Mouse (Mus musculus) neural tube, embryonic 15.5 days (tissue): Measurements from ENCODE around the gene Tnfsf13. TPM values are rescaled to one million over a fixed set of nuclear protein-coding genes. Genes with fewer than 3 reads are reported as not detected.

Experiments
- ATAC-seq: fragments of 200-750 bp; cut with Nextera tagmentation; 2 replicates; pipeline ENCODE4 v1.8.0; 2017; ENCODE audit warnings: mild to moderate bottlenecking, moderate TSS enrichment, moderate library complexity; ENCODE audit not compliant: low FRiP score
- H3K27ac ChIP-seq: fragments of 300-500 bp; sonication (generic); replicated peaks from 2 replicates; pipeline ENCODE4 v1.5.1; 2015; ENCODE audit warnings: mild to moderate bottlenecking, inconsistent platforms
- H3K27me3 ChIP-seq: fragments of 300-500 bp; sonication (generic); replicated peaks from 2 replicates; pipeline ENCODE4 v1.6.1; 2015; ENCODE audit warnings: inconsistent platforms
- H3K36me3 ChIP-seq: fragments of 300-500 bp; sonication (generic); 2 replicates; pipeline ENCODE4 v1.6.1; 2015; ENCODE audit warnings: inconsistent platforms
- H3K4me1 ChIP-seq: fragments of 300-500 bp; sonication (generic); 2 replicates; pipeline ENCODE4 v1.6.1; 2015; ENCODE audit warnings: inconsistent platforms
- H3K4me2 ChIP-seq: fragments of 300-500 bp; sonication (generic); 2 replicates; pipeline ENCODE4 v1.6.1; 2015; ENCODE audit warnings: inconsistent platforms, mild to moderate bottlenecking, moderate library complexity
- H3K4me3 ChIP-seq: fragments of 300-500 bp; sonication (generic); replicated peaks from 2 replicates; pipeline ENCODE4 v1.5.1; 2015; ENCODE audit warnings: mild to moderate bottlenecking, inconsistent platforms
- H3K9ac ChIP-seq: fragments of 300-500 bp; sonication (generic); replicated peaks from 2 replicates; pipeline ENCODE4 v1.6.1; 2015; ENCODE audit warnings: mild to moderate bottlenecking, inconsistent platforms
- H3K9me3 ChIP-seq: fragments of 300-500 bp; sonication (generic); replicated peaks from 2 replicates; pipeline ENCODE4 v1.6.1; 2016; ENCODE audit warnings: inconsistent platforms
- WGBS: fragments of 180-500 bp; shearing (Covaris S2); methylation state at CpG from one replicate; pipeline ENCODE4 v1.1.7; 2015; ENCODE audit warnings: mixed read lengths; 5-methylcytosine and 5-hydroxymethylcytosine counted together
- polyA plus RNA-seq: library from polyadenylated mRNA; unstranded; fragments of >200 nt; fragmentation: Nextera tagmentation; extraction: Ambion mirVana; gene quantifications from 2 replicates; pipeline ENCODE4 v1.2.1, GENCODE M21; 2015

Tnfsf13 gene
- polyA plus RNA-seq, 1 experiment from 2014 or later = 0.19 TPM

- Histone ChIP-seq H3K36me3 (no peaks in the 10 kb centered on the region), H3K9ac (no peak overlapping the region), H3K9me3 (no peaks in the 10 kb centered on the region), H3K27ac (peak overlapping the region; percentile 67; the same call in 1 of the 2 replicates), H3K4me3 (no peak overlapping the region), H3K4me1 (peaks cover 36% of the 10 kb centered on the region), H3K27me3 (no peaks in the 10 kb centered on the region; the same call in 1 of the 2 replicates), H3K4me2 (no peak overlapping the region; the same call in 1 of the 2 replicates)
- ATAC-seq = no peak
- 26% methylated on average over 4 of the region's 4 CpGs for WGBS
These were observed 793 bp upstream of the Tnfsf13 start for GRCm38 (mm10) chr11:69686377-69686776.

DNA sequence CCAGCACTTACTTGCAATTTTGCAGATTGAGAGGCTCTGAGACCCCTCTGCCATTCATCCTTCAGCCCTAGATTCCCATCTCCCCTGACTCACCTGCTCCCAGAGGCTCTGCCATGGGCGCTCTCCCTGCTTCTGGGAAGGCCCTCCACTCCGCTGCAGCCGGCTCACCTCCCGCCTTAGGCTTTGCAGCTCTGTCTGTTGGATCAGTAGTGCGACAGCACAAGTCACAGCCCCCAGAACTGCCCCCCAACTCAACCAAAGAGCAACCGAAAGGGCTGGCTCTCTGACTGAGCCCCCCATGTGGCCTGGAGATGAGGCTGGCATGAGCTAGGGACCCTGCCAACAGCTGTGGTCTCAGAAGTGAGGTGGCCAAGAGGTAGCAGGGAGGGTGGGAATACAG, 648 bp downstream of the Tnfsf13 start:
- Histone ChIP-seq H3K4me3 (no peak overlapping the region), H3K27ac (no peak overlapping the region), H3K9ac (no peak overlapping the region), H3K36me3 (0 out of 2 replicates have a peak, but pooled peaks cover 4% of the 10 kb centered on the region), H3K4me1 (peaks cover 49% of the 10 kb centered on the region), H3K4me2 (no peak overlapping the region), H3K9me3 (no peaks in the 10 kb centered on the region), H3K27me3 (no peaks in the 10 kb centered on the region; the same call in 1 of the 2 replicates)
- no peak for ATAC-seq
- 75% methylated on average over 6 of the region's 6 CpGs for WGBS

DNA sequence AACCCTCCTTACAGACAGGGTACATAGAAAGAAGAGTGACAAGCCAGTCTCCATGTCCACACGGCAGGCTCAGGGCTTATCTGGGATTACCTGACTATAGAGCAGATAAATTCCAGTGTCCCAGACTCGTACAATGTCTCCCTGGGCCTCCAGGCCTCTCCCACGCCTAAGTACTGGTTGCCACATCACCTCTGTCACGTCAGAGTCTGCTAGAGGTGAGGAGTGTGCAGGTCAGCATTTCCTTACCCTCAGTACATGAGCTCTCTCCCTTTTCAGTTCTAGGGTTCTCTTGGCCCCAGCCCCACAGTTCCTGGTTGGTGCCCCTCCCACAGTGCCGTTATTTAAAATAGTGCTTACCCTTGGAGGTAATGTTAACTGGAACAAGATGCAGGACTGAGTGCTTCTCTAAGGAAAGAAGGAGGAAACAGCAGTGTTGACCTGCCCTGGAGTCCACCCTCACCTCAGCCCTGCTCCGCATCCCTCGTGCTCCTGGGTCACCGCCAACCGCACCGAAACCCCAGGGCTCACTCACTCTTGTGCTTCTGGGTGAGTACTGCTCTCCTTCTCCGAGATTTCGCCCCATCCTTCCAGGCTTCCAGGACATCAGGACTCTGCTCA, 1.3 kb downstream of the Tnfsf13 start:
- Histone ChIP-seq H3K4me1 (peaks cover 55% of the 10 kb centered on the region), H3K9ac (no peak overlapping the region), H3K4me3 (no peak overlapping the region), H3K36me3 (peaks cover 9% of the 10 kb centered on the region), H3K4me2 (no peak overlapping the region), H3K27ac (no peak overlapping the region), H3K9me3 (no peaks in the 10 kb centered on the region), H3K27me3 (no peaks in the 10 kb centered on the region; the same call in 1 of the 2 replicates)
- no peak for ATAC-seq
- WGBS = 88% methylated on average over 12 of the region's 12 CpGs

DNA sequence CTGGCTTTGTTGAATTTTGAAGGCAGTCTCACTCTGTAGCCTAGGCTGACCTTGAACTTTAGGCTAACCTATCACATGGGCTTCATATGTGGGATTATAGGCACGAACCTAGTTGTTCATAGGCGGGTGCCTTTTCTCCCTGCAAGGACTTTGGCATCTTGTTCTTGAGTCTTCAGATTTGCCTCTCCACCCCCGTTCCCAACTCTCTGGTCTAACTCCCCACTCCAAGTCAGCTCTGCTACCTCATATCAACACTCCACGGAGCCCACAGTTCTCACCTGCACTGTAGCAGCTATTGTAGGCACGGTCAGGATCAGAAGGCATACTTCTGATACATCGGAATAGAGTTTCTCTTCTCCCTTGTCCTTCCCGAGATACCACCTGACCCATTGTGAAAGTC, 2.0 kb downstream of the Tnfsf13 start:
- peaks cover 62% of the 10 kb centered on the region for H3K4me1 ChIP-seq
- peak overlapping the region; percentile 95 for H3K27ac ChIP-seq
- H3K4me3 ChIP-seq = no peak overlapping the region
- ATAC-seq = no peak
- no peaks in the 10 kb centered on the region; the same call in 1 of the 2 replicates for H3K27me3 ChIP-seq
- H3K4me2 ChIP-seq = peak overlapping the region; percentile 93
- H3K36me3 ChIP-seq = peaks cover 15% of the 10 kb centered on the region
- WGBS = 81% methylated on average over 7 of the region's 7 CpGs
- 0 out of 2 replicates have a peak overlapping the region, but pooled peaks have one; percentile 59 for H3K9ac ChIP-seq
- no peaks in the 10 kb centered on the region for H3K9me3 ChIP-seq

DNA sequence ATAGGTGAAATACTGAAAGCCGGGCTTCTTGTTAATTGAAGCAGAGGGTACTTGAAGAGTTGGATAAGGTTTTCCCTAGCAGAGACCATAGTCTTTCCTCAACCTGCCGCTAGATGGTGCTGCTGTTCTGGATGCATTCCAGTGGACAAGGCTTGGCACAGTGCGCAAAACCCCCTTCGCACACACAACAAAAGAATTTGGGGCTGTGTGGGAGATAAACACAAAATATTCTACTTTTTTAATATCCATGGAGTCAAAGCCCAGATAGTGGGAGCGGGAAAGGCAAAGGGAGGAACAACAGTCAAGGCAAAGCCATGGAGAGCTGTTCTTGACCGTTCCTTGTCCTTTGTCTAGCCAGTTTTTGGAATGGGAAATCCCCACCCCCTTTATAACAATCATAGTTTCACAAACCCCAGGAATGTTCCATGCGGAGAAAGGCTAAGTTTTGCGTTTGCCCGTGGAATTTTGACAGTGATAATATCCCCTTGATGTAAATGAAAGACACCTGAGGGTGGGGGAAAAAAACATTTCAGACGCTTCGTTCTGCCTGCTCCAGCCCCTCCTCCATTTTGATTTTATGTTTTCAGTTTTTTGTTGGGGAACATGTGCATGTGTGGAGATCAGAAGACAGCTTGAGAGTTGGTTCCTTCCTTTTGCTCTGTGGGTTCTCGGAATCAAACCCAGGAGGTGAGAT, 2.6 kb downstream of the Tnfsf13 start:
- H3K36me3 ChIP-seq = peaks cover 20% of the 10 kb centered on the region
- no peaks in the 10 kb centered on the region for H3K9me3 ChIP-seq
- no peaks in the 10 kb centered on the region; the same call in 1 of the 2 replicates for H3K27me3 ChIP-seq
- peak overlapping the region; percentile 93 for H3K4me2 ChIP-seq
- peak overlapping the region; percentile 73 for H3K4me3 ChIP-seq
- peak overlapping the region; percentile 59 for H3K9ac ChIP-seq
- H3K27ac ChIP-seq = peak overlapping the region; percentile 95
- whole genome bisulfite sequencing = 14% methylated on average over 12 of the region's 12 CpGs
- peak; percentile 62 for ATAC-seq
- H3K4me1 ChIP-seq = peaks cover 63% of the 10 kb centered on the region

DNA sequence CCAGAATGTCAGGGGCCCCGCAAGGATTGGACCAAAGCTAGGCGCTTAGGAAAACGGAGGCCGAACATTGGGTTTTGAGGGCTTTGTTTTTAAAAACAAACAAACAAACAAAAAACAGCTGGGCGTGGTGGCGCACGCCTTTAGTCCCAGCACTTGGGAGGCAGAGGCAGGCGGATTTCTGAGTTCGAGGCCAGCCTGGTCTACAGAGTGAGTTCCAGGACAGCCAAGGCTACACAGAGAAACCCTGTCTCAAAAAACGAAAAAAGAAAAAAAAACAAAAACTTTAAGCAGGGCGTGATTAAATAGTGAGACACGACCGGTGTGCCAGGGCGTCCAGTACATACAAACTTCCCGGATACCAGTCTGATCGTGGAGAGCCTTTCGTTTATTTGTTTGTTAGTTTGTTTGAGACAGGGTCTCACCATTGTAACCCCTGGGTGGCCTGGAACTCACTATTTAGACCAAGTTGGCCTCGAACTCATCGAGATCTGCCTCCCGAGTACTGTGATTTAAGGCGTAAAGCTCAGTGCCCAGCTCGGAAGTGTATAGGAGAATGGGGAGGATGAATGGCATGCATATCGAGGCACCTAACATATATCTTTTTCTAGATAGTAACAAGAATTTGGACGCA, 3.3 kb downstream of the Tnfsf13 start:
- peaks cover 63% of the 10 kb centered on the region for H3K4me1 ChIP-seq

GRCm38 (mm10) chr11:69681314-69682208, 4.0 kb downstream of the Tnfsf13 start, which contains the start of gene Senp3:
Senp3 (minus strand) TSS chr11:69682084.
- peak within 1 kb of the TSS; percentile 73 for H3K4me3 ChIP-seq
- peak within 1 kb of the TSS; percentile 95 for H3K27ac ChIP-seq
- no peaks in the 10 kb centered on the region; the same call in 1 of the 2 replicates for H3K27me3 ChIP-seq
- H3K9me3 ChIP-seq = no peaks in the 10 kb centered on the region
- H3K36me3 ChIP-seq = peaks cover 32% of the 10 kb centered on the region
- H3K4me2 ChIP-seq = peak within 1 kb of the TSS; percentile 93
- peaks cover 58% of the 10 kb centered on the region for H3K4me1 ChIP-seq
- under 1% methylated on average over 78 of the region's 80 CpGs for WGBS
- ATAC-seq = peak; percentile 96
- peak within 1 kb of the TSS; percentile 59 for H3K9ac ChIP-seq

More for the DNA sequence above, 3.3 kb downstream of the Tnfsf13 start:
- Histone ChIP-seq H3K4me3 (peak overlapping the region; percentile 73), H3K9me3 (no peaks in the 10 kb centered on the region), H3K27ac (peak overlapping the region; percentile 95), H3K4me2 (peak overlapping the region; percentile 93), H3K27me3 (no peaks in the 10 kb centered on the region; the same call in 1 of the 2 replicates), H3K9ac (peak overlapping the region; percentile 59), H3K36me3 (peaks cover 25% of the 10 kb centered on the region)
- WGBS = 26% methylated on average over 24 of the region's 24 CpGs
- ATAC-seq = 0 out of 2 replicates have a peak, but pooled peaks have one; percentile 1

- peak overlapping the region; percentile 73 for H3K4me3 ChIP-seq
- H3K36me3 ChIP-seq = peaks cover 45% of the 10 kb centered on the region
- WGBS = 92% methylated on average over 30 of the region's 30 CpGs
These were observed 5.3 kb downstream of the Tnfsf13 start for GRCm38 (mm10) chr11:69680136-69680855.

GRCm38 (mm10) chr11:69679144-69679543, 6.4 kb downstream of the Tnfsf13 start:
- H3K36me3 ChIP-seq = peaks cover 56% of the 10 kb centered on the region
- H3K27ac ChIP-seq = no peak overlapping the region
- H3K4me1 ChIP-seq = peaks cover 47% of the 10 kb centered on the region
- H3K27me3 ChIP-seq = no peaks in the 10 kb centered on the region
- no peak overlapping the region for H3K9ac ChIP-seq
- no peak overlapping the region; the same call in 1 of the 2 replicates for H3K4me2 ChIP-seq
- ATAC-seq = no peak
- whole genome bisulfite sequencing = 100% methylated on average over 1 of the region's 2 CpGs
- H3K4me3 ChIP-seq = no peak overlapping the region
- no peaks in the 10 kb centered on the region for H3K9me3 ChIP-seq

More at GRCm38 (mm10) chr11:69680136-69680855, 5.3 kb downstream of the Tnfsf13 start:
- no peak for ATAC-seq
- Histone ChIP-seq H3K4me2 (peak overlapping the region; percentile 93), H3K27me3 (no peaks in the 10 kb centered on the region; the same call in 1 of the 2 replicates), H3K9me3 (no peaks in the 10 kb centered on the region), H3K9ac (peak overlapping the region; percentile 59; the same call in 1 of the 2 replicates), H3K4me1 (peaks cover 47% of the 10 kb centered on the region), H3K27ac (no peak overlapping the region)

DNA sequence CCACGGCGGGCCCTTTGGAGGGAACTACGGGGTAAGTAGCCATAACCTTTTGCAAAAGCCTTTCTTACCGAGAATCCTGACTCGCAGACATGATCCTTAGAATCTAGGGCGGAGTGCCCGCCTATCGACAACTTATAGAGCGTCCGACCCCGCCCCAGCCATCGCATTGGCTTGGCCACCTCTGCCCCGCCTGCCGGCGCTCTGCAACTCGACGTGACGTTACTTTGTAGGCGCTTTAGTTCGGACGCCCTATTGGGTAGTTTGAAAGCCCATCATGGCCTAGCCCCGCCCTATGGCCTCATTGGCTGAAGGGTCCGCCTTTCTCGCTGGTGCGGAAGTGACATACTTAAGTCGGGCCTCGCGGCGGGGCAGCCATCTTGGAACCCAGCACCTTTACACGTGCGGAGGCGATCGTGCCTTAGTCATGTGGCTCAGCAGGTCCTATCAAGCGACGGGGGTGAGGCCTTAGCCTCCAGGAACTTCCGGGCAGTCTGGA, 13.3 kb downstream of the Tnfsf13 start, which contains the start of gene Eif4a1:
Gene Eif4a1, minus strand, starts transcription at position 213 of the 496 bp plus-strand sequence.
- Histone ChIP-seq H3K36me3 (peaks cover 64% of the 10 kb centered on the region), H3K27ac (peak within 1 kb of the TSS; percentile 97), H3K9me3 (no peaks in the 10 kb centered on the region), H3K4me2 (peak within 1 kb of the TSS; percentile 95), H3K27me3 (no peaks in the 10 kb centered on the region), H3K4me3 (peak within 1 kb of the TSS; percentile 99), H3K9ac (peak within 1 kb of the TSS; percentile 100), H3K4me1 (peaks cover 34% of the 10 kb centered on the region)
- ATAC-seq = peak; percentile 96
- WGBS = under 1% methylated on average over 36 of the region's 36 CpGs
